Mouse (Mus musculus): ENCODE measurements at regions not wholly inside any gene's neighbourhood (a gene's known extent, or its start where the extent isn't known, plus 50 kb on each side); places are given as distances from the start of the nearest gene placed in this dataset.

GRCm38 (mm10) chr2:79030990-79031389 is 163.1 kb downstream of the Ube2e3 start:
- no peak for TF ChIP-seq CTCF (IDR thresholded peaks at IDR 0.05; ENCODE audit: extremely low read depth, insufficient read length, insufficient replicate concordance, low read depth, low read length)
- TF ChIP-seq POLR2A (IDR thresholded peaks at IDR 0.05; ENCODE audit: low read depth, low read length) = no peak

Data from small intestine, adult 2 months (tissue).